Mouse (Mus musculus) ZHBTc4 (cell line): ENCODE measurements around the gene Abce1.

Experiments used
- DNase-seq: peaks from one replicate; pipeline ENCODE4 v3.0.0-alpha.2; 2011; ENCODE audit warnings: low read depth, low spot score

Gene Abce1

DNA sequence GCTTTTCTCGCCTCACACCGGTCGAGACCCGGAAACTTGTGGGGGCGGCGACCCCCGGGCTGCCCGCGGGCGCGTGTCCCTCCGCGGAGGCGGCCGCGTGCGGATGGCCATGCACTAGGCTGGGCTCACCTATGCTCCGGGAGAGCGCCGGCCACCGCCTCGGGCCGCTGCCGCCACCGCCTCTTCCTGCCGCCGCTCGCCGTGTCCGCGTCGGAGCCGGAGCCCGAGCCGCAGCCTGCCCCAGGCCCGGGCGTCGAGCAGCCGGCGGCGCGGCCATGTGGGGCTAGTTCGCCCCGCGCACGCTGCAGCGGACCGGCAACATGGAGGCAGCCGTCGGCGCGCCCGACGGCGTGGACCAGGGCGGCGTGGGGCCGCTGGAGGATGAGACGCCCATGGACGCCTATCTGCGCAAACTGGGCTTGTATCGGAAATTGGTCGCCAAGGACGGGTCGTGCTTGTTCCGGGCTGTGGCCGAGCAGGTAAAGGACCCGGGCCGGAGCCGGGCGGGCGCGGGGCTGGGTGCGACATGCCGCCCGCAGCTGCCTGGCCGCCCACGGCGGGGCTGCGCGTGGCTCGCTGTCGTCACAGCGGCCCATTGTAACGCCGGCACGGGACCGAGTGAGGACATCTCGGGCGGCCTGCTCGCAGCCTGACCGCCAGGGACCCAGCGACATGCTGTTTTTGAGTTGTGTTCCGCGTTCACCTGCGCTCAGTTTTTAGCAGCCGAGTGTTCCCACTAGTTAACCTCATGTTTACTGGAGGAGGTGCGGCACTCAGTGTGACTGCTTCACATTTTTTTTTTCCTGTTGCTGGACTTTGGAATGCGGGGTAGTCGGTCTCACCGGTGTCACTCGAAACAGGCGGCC lies 71.7 kb downstream of the Abce1 start, which contains the start of gene Otud4:
Gene Otud4 (plus strand): TSS at position 33 of the 866 bp plus-strand sequence.
- DNase-seq = peak; percentile 74

- peak; percentile 100 for DNase-seq
These were observed 72.6 kb downstream of the Abce1 start for GRCm38 (mm10) chr8:79638707-79639549.

DNA sequence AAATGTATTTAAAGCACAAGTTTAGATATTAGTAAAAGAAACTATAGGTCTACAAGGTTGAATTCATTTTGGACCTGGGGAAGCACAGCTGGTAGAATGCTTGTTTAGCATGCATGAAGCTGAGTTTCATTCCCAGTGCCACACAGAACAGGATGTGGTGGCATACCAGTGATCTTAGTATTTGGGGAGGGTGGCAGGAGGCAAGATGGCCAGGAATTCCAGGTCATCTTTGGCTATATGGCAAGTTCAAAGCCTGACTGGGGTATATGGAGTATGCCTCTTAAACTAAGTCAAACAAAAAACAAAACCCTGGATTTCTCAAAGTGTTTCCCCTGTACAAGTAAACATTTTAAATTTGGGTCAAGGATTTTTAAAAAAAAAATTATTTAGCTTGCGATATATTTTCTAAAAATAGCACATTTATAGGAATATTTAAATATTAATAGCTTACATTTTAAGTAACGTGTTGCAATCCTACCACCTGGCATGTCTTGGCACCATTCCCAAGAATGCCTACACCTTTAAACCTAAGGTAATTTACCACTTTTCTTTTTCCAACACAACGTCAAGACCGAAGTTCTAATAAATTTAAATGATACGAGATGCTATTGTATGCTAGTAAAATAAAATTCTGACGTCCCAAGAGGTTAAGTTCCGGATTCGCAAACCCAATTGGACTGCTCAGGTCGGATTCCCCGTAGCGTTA lies 73.4 kb downstream of the Abce1 start:
- DNase-seq = no peak

DNA sequence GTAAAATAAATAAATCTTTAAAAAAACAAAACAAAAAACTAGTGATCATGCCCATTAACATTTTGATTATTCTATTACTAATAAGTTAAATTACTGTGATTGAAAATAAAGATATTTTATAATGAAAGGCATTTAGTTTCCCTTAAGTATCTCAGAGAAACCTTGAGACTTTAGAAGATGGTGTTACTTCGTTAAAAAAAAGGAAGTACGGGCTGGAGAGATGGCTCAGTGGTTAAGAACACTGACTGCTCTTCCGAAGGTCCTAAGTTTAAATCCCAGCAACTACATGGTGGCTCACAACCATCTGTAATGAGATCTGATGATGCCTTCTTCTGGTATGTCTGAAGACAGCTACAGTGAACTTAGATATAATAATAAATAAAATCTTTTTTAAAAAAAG lies 74.3 kb downstream of the Abce1 start:
- no peak for DNase-seq

- no peak for DNase-seq
These were observed 75.4 kb downstream of the Abce1 start for GRCm38 (mm10) chr8:79636151-79636550.

GRCm38 (mm10) chr8:79635491-79635890 lies 76.0 kb downstream of the Abce1 start:
- DNase-seq = peak; percentile 63
